Mouse (Mus musculus) megakaryocyte, embryonic 14.5 days (primary cell): ENCODE measurements around the gene Endou.

Experiments used
- FLI1 ChIP-seq: IDR thresholded peaks from 2 replicates; pipeline ENCODE4 v1.6.1; 2012; ENCODE audit warnings: low read length, inconsistent platforms, mixed read lengths
- GATA1 ChIP-seq: IDR thresholded peaks from 3 replicates; pipeline ENCODE4 v1.6.1; 2012; ENCODE audit warnings: mixed read lengths, low read length, inconsistent platforms, borderline replicate concordance

GRCm38 (mm10) chr15:97677341-97677740 is 53.8 kb downstream of the Endou start:
- TF ChIP-seq FLI1 (no peak), GATA1 (no peak)
